Mouse (Mus musculus): ENCODE results near the gene Tmem151b.

DNA sequence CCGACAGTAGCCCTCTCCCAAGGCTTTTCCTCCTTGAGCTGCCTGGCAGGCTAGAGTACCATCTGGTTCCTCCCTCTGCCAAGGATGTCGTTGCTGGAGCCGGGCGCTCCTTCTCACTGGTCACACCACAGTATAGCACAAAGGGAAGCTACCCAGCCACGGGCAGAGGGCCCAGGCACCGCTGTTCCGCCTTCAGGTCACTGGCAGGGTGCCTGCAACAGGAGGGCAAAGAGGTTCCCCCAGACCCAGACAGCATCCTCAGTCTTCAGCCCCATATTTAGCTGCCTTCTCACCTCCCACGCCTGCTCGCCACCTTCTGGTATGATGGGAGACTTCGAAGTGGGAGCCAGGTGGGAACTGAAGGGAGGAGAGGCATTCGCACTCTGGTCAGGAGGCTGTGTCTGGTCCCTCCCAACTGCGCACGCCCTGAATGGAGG, 19.1 kb downstream of the Tmem151b start:
- TF ChIP-seq CTCF (IDR thresholded peaks at IDR 0.05; ENCODE audit: low read depth, low read length) = no peak
- no peak for TF ChIP-seq POLR2A (IDR thresholded peaks at IDR 0.05; ENCODE audit: extremely low read depth, insufficient read depth, low read length)

Data from liver, adult 2 months (tissue).